Mouse (Mus musculus): ENCODE measurements around the gene Pdlim1.

GRCm38 (mm10) chr19:40247268-40247666, 24.4 kb downstream of the Pdlim1 start:
- TF ChIP-seq POLR2A (IDR thresholded peaks at IDR 0.05; ENCODE audit: borderline replicate concordance, low read depth, low read length) = no peak
- TF ChIP-seq CTCF (IDR thresholded peaks at IDR 0.05; ENCODE audit: low read depth, low read length) = no peak

Data from bone marrow macrophage, adult 2 months (primary cell).